Mouse (Mus musculus): ENCODE results near the gene Arfgap3.
"Not testable (repeated sequence)": the region's sequence is repeated elsewhere in the genome, so short reads cannot be mapped to it uniquely, and the experiment has no call there.

Gene Arfgap3

DNA sequence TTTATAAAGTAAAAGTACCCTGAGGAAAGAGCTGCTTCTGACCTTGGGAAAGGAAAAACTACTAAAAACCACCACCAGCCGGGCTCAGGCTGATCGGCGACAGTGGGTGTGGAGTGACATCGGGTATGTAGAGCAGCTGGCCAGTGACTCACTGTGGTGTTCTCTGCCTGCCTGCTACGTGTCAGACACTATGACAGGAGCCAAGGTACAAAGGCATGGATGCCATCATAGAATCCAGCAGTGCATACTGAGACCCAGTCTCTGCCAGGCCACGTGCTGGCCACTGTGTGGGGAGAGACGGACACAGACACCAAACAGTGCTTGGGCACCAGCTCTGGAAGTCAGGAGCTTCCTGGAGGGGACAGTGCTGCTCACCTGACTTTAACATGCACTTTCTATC lies 5.1 kb downstream of the Arfgap3 start:
- no peak for DNase-seq (ENCODE audit: low spot score)

DNA sequence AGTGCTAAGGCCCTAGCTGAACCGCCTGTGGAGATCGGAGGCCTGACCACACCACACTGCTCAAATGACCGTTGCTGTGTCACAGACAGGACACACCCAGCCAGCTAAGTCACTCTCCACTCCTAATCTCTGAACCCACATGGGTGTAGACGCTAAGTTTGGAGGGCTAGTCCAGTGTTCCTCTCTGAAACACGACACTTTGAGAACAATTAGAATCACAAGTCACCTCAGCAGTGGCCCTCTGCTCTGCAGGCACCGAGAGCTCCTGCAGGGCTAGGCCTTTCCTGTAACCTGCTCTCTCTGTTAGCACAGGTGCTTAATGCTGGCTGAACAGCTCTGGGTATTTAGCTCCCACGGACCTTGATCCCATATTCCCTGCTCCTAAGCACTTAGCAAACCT lies 5.9 kb downstream of the Arfgap3 start:
- no peak for DNase-seq (ENCODE audit: low spot score)

DNA sequence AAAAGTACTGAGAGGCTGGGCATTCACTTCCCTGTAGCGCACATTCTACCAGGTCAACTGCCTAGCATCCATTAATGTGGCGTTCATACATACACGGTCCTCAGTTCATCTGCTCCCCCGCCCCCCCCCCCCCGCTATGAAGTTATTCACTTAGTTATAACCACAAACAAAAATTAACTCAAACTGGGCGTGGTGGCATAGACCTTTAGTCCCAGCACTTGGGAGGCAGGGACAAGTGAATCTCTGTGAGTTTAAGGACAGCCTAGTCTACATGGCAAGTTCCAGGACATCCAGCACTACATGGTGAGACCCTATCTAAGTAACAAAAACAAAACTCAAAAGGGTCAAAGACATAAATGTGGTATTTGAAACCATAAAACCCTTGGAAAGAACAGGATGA lies 11.1 kb downstream of the Arfgap3 start:
- no peak for DNase-seq (ENCODE audit: low spot score)

DNA sequence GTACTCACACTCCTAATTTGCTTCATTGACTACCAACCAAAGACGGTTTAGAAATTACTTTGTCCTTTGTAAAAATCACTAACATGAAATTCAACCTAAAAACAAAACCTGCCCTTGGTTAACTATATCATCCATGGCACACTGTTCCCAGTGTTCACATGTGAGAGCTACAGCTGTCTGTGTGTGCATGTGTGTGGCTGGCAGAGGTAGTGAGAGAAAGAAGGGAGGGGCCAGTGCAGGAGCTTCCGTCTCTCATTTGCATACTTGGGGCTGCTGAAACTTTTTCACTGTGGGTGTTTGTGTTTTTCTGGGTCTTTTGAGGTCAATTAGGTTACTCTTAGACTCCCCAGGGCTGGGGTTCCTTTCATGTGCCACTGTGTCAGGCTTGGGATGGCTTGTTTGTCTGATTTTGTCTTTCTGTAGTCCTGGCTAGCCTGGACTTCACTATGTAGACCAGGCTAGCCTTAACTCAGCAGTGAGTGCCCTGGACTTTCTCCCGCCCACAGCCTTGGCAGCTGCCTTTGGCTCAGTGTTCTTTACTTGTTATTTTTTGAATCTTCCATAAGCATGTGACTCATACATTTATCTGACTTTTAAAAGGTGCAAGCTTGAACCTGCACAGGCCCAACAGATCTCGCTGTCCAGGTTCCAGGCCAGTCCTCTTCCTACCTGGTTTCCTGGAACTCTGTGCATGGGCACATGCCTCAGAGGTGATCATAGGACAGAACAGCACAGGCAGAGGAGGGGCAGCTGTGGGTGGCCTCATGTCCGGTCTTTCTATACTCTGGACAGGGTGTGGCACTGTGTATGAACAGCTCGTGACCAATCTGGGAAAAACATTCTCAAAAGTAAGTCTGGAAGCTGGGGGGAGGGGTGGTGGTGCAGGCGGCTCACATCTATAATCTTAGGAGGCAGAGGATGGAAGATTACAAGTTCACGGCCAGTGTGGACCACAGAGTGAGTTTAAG lies 11.9 kb downstream of the Arfgap3 start:
- DNase-seq (ENCODE audit: low spot score): no peak

DNA sequence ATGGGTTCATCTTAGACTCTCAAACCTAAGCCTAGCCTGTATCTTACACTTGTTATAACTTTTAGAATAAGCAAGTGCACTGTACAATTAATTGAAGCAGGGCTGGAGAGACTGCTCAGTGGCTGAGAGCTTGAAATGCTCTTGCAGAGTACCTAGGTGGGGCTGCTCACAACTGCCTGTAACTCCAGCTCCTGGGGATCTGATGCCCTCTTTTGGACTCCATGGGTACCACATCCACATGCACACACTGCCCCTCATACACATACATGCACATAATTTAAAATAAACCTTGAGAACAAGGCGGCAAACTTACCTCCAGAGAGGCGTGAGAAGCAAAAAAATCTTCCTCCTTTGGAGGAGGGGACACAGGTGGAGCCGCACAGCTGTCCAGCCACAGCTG lies 17.7 kb downstream of the Arfgap3 start:
- no peak for DNase-seq (ENCODE audit: low spot score)

DNA sequence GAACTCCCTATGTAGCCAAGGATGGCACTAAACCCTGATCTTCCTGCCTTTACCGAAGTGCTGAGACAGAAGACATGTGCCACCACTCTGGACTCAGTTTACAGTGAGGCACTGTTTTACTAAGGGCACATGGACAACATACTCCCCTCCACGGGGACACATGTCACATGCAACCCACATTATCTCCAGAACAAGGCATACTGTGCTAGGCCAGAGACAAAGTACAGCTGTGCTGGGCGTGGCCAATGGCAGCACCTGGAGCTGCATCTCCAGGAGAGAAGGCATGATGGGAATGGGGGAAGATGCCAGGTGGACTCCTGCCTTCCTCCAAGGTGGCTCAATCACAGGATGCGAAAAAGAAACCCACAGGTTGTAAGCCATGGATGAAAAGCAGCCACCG lies 21.1 kb downstream of the Arfgap3 start:
- DNase-seq (ENCODE audit: low spot score): no peak

DNA sequence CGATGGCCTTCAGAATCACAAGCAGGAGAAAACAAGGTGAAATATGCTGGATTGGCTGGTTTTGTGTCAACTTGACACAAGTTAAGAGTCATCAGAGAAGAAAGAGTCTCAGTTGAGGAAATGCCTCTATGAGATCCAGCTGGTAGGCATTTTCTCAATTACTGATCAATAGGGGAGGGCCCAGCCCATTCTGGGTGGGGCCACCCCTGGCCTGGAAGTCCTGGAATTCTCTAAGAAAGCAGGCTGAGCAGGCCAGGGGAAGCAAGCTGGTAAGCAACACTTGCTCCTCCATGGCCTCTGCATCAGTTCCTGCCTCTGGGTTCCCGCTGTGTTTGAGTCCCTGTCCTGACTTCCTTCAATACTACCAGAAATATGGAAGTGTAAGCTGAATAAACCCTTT lies 27.0 kb downstream of the Arfgap3 start:
- DNase-seq (ENCODE audit: low spot score): no peak

DNA sequence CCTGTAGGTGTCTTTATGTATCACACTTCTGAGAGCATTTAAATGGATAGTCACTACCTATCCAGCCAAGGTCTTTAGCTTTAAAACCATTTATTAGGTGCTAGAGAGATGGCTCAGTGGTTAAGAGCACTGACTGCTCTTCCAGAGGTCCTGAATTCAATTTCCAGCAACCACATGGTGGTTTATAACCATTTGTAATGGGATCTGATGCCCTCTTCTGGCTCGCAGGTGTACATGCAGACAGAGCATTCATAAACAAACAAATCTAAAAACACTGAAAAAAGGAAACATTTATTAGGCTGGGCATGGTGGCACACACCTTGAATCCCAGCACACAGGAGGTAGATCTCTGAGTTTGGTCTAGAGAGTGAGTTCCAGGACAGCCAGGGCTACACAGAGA lies 35.1 kb downstream of the Arfgap3 start:
- DNase-seq (ENCODE audit: low spot score): no peak

DNA sequence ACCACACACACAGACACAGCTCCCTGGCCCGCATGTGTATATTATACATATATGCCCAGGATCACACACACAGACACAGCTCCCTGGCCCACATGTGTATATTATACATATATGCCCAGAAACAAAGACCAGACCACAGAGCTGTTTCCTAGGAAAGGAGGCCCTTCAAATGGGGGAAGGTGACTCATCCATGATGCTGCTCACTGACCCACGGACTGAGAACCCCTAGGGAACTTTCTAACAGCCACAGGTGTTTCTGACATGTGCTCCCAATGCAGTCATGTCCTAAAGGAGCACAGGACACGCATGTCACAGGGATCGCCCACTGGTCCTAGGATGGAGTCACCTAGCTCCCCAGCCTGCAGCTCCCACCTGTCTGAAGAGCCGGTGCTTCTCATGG lies 40.2 kb downstream of the Arfgap3 start:
- DNase-seq (ENCODE audit: low spot score): no peak

DNA sequence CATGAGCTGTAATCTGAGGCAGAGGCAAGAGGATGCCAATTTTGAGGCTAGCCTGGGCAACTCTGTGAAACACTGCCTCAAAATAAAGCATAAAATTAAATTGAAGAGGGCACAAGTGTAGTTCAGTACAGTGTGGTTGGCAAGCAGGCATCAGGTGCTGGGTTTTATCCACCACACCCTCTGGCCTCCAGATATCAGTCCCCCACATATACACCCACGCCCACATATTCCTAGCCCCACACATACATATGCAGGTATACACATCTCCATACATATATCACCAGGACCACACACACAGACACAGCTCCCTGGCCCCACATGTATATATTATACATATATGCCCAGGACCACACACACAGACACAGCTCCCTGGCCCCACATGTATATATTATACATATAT lies 41.3 kb downstream of the Arfgap3 start:
- DNase-seq (ENCODE audit: low spot score): not testable (repeated sequence)

DNA sequence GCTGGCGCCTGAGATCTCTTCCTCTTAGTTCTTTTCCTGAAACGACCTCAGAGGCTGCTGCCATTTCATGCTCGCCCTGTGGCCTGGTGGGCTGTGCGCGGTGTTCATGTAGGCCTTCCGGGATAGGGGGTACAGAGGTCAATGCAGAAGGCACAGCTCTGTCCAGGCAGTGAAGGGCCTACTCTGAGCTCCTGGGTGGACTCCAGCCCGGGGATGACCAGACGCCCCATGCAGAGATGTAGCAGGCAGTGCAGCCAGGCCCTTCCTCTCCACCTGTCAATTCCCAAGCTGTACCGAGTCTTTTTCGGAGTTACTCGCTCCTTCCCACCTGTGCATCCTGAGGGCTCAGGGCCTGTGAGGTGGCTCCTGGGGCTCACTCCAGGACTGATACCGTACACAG lies 43.9 kb downstream of the Arfgap3 start:
- no peak for DNase-seq (ENCODE audit: low spot score)

DNA sequence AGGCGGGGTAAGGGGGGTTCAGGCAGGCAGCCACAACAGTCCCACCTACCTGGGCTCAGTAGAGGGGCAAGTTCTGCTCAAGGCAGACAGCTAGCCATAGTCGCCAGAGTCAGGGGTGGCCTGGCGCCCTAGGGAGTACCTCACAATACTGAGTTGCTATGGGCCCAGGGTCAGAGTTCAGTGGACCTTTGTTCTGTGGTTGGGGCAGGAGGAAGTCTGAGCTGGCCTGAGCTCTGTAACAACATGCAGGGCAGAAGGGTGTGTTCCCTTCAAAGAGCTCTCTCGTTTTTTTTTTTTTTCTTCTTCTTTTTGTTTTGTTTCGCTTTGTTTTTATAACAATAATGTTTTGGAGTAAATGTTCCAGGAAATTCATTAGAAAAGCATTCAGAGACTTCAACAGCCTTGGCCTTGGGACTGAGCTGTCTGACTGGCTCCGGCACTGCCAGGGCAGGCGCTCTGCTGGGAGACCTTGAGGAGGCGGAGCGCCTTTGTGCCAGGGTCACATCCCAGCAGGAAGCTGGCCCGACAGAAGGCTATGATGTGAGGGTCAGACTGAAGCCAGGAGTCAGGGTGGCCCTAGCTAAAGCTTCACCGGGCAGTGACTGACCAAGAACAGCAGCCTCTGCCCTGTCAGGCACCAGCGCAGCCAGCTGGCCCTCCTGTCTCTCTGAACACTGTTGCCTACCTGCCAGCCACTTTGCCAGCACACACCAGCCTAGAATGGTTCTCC lies 44.7 kb downstream of the Arfgap3 start:
- DNase-seq (ENCODE audit: low spot score): peak; percentile 88

DNA sequence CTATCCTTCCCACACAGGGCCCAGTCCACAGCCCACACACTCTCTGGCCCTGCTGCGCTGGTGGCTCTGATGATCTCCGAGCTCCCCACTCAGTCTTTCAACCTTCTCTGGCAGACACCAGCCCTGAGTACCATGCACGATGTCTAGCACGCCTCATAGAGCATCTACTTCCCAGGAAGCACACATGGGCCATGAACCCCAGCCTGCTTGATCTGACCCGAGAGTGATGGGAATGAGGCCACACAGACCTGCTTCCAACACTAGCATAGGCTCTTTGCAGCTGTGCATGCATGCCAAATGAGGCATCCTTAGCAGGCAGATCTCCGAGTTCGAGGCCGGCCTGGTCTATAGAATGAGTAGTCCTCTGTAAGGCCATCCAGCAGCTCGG lies 45.2 kb downstream of the Arfgap3 start:
- no peak for DNase-seq (ENCODE audit: low spot score)

DNA sequence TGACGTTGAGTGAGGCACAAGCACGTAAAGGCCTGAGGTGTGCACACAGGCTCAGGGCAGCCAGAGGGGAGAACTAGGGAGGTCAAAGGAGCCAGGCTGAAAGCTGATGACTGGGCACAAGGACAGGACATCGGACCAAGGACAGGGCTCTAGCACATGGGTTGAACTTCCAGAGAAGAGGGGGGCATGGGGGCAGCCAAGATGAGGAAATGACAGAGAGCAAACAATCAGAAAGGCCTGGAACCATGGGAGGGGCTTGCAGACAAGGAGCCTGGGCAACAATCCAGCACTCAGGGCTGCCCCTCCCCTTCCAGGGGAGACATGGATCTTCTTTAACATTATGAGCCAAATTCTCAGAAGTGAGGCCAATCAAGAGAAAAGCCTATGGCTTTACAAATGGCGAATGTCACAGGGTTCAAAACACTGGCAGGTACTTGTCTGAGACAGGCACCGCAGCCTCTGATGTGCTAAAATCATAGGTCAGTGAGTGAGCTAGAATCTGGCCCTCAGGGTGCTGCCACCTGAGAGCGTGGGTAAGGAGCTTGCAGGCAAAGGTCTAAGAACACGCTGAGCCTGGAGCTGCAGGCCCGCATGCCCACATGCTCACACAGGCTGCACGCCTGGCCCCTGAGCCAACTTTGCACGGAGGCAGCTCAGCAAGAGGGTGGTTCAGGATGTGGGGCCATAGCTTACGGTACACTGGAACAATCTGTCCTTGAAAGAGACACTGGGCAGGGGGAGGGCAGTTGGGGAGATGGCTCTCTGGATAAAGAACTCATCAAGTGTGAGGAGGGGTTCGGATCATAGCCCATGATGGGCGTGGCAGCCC lies 46.2 kb downstream of the Arfgap3 start:
- DNase-seq (ENCODE audit: low spot score): peak; percentile 68

DNA sequence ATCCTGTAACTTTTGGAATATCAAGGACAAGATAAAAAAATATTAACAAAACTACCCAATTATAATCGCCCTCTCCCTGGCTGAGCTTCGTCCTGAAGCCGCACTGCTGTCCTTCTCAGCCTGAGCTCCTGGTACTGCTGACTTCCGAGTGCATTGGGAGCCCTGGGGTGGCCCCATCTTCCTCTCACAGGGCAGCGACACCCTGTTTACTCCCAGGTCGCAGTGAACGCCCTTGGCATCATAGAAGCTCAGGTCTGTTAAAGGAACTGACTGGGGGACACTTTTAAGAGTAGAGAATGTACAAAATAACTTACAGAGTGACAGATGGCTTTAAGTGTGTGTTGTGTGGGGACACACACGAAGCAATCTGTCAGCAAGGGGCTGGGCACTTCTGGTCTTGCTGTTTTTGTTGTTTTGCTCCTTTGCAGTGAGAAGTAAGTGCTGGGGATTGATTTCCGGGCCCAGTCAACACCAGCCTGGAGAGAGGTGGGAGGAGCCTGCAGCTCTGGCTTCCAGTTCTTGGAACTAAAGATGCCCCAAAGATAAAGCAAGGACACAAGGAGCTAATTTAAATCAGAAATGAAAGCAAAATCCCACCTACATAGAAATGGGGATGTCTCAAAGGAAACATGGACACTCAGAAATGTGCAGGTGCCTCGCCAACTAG lies 50.0 kb downstream of the Arfgap3 start:
- DNase-seq (ENCODE audit: low spot score): no peak

DNA sequence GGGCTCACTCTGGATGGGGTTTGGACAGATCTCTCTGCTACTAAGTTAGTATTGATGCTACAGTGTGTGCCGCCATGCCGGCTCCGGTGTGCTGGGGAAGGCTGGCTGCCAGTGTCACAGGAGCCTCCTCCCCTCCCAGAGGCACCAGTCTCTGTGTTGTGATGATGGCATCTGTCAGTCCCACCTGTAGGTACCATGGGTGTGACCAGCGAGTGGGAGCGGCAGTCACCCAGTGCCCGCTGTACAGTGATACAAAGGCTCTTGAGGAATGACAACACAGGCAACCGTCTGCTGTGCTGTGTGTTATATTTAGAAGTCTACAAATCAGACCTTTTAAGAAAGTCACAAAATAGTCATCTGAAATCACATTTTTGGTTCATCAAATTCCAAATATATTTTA lies 50.6 kb downstream of the Arfgap3 start:
- DNase-seq (ENCODE audit: low spot score): no peak

DNA sequence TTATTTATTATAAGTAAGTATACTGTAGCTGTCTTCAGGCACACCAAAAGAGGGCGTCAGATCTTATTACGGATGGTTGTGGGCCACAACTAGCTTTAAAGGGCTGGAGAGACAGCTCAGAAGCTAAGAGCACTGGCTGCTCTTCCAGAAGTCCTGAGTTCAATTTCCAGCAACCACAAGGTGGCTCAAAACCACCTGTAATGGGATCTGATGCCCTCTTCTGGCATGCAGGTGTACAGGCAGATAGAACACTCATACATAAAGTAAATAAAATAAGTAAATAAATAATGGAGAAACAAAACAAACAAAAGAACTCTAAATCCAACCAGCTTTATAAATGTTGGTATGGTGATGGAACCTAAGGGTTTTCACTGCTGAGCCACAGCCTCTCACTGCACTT lies 51.2 kb downstream of the Arfgap3 start:
- DNase-seq (ENCODE audit: low spot score): no peak

DNA sequence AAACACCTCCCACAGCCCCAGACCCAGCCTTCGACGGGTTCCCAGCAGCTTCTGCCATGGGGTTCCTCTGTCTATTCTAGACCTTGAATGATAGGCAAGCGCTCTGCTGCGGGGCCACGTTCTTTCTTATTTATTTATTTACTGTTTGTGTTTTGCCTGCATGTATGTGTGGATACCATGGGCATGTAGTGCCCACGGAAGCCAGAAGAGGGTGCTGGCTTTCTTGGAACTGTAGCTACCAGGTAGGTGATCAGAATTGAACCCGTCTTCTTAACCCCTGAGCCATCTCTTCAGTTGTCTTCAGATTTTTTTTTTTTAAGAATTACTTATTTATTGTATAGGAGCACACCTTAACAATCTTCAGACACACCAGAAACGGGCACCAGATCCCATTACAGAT lies 51.7 kb downstream of the Arfgap3 start:
- no peak for DNase-seq (ENCODE audit: low spot score)

DNA sequence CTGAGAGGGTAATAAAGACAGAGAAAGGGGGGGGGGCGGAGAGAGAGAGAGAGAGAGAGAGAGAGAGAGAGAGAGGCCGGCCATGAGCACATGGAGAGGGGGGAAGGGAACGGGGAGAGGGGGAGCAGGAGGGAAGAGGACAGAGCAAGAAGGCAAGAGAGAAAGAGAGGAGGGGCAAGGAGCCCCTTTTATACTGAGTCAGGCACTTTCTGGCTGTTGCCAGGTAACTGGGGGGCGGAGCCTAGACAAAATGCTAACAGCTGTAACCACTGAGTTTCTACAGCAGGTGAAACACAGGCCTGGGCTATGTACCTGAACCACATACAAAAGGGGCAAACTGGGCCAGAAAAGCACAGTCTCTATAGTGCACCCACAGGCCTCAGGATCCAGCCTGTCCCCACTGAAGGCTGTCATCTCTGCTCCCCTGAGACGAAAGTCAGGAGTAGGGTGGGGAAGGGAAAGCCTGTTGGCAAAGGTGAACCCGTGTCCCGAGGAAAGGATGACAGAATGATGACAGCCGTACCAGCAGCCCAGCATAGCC lies 53.2 kb downstream of the Arfgap3 start:
- DNase-seq (ENCODE audit: low spot score): no peak

DNA sequence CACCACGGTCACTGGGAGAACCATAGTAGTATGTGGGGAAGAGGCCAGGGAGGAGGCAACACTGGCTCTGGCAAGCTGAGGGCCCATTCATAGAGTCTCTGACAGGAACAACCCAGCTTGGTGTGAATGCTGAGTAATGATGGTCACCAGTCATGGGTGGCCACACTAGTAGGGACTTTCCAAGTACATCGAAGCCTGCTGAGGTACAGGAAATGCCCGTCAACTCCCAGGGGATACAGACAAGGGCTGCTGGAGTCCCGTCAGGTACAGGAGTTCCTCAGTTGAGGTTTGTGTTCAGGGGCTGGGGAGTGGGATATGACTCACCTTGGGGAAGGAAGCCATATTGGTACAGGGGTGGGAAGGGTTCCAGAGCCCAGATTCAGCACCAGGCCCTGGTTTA lies 54.0 kb downstream of the Arfgap3 start:
- no peak for DNase-seq (ENCODE audit: low spot score)

DNA sequence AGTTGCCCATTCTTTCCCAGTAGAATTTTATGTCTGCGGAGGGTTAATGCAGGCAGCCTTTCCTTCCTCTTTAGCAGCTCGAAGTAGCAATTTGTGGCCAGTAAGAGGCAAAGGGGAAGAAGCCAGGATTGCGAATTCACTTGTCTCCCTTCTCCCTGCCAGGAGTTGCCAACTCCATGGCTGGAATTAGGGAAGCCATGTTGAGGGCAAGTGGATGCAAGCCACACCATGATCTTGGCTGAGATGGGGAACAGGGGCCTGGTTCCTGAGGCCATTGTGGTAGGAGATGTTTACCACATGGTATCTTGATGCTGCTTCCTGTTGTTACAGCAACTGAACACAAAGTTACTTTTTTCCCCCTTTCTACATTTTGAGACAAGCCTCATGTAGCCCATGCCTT lies 55.1 kb downstream of the Arfgap3 start:
- no peak for DNase-seq (ENCODE audit: low spot score)
